Mouse (Mus musculus) kidney, embryonic 15.5 days (tissue): ENCODE measurements around the gene Lonrf2. TPM values are rescaled to one million over a fixed set of nuclear protein-coding genes. Genes with fewer than 3 reads are reported as not detected.

Experiments used
- ATAC-seq: fragments of 200-750 bp; cut with Nextera tagmentation; replicated peaks from 2 replicates; pipeline ENCODE4 v1.8.0; 2017; ENCODE audit warnings: moderate TSS enrichment; ENCODE audit not compliant: low FRiP score
- H3K27ac ChIP-seq: fragments of 300-500 bp; sonication (generic); 2 replicates; pipeline ENCODE4 v1.5.1; 2015; ENCODE audit warnings: mild to moderate bottlenecking, inconsistent platforms
- H3K27me3 ChIP-seq: fragments of 300-500 bp; sonication (generic); 2 replicates; pipeline ENCODE4 v1.6.1; 2015; ENCODE audit warnings: inconsistent platforms
- H3K36me3 ChIP-seq: fragments of 300-500 bp; sonication (generic); 2 replicates; pipeline ENCODE4 v1.6.1; 2015; ENCODE audit warnings: inconsistent platforms
- H3K4me1 ChIP-seq: fragments of 300-500 bp; sonication (generic); 2 replicates; pipeline ENCODE4 v1.6.1; 2015; ENCODE audit warnings: inconsistent platforms
- H3K4me2 ChIP-seq: fragments of 300-500 bp; sonication (generic); 2 replicates; pipeline ENCODE4 v1.6.1; 2015; ENCODE audit warnings: moderate library complexity, mild to moderate bottlenecking, inconsistent platforms
- H3K4me3 ChIP-seq: fragments of 300-500 bp; sonication (generic); replicated peaks from 2 replicates; pipeline ENCODE4 v1.5.1; 2015; ENCODE audit warnings: mild to moderate bottlenecking, inconsistent platforms
- H3K9ac ChIP-seq: fragments of 300-500 bp; sonication (generic); 2 replicates; pipeline ENCODE4 v1.6.1; 2015; ENCODE audit warnings: mild to moderate bottlenecking, inconsistent platforms
- H3K9me3 ChIP-seq: fragments of 300-500 bp; sonication (generic); replicated peaks from 2 replicates; pipeline ENCODE4 v1.6.1; 2016; ENCODE audit warnings: inconsistent platforms
- WGBS: fragments of 180-500 bp; shearing (Covaris S2); methylation state at CpG from one replicate; pipeline ENCODE4 v1.1.7; 2015; ENCODE audit warnings: mixed read lengths; 5-methylcytosine and 5-hydroxymethylcytosine counted together
- polyA plus RNA-seq: library from polyadenylated mRNA; unstranded; fragments of >200 nt; fragmentation: Nextera tagmentation; extraction: Ambion mirVana; gene quantifications from 2 replicates; pipeline ENCODE4 v1.2.1, GENCODE M21; 2015

Lonrf2 gene
- polyA plus RNA-seq = 1.3 and 1.7 TPM in 2 replicates

- Histone ChIP-seq H3K4me2 (peak within 1 kb of the TSS; percentile 100), H3K36me3 (peaks cover 4% of the 10 kb centered on the region; the same call in 1 of the 2 replicates), H3K9ac (peak within 1 kb of the TSS; percentile 61), H3K27ac (0 out of 2 replicates have a peak within 1 kb of the TSS, but pooled peaks have one; percentile 10), H3K9me3 (no peaks in the 10 kb centered on the region), H3K4me1 (peaks cover 11% of the 10 kb centered on the region), H3K27me3 (peaks cover 41% of the 10 kb centered on the region), H3K4me3 (peak within 1 kb of the TSS; percentile 58)
- peak; percentile 83 for ATAC-seq
- WGBS = under 1% methylated on average over 47 of the region's 47 CpGs
Measured at GRCm38 (mm10) chr1:38836477-38836872, at the start of gene Lonrf2. Lonrf2 (minus strand) TSS chr1:38836711.

- no peak overlapping the region for H3K4me2 ChIP-seq
- H3K27me3 ChIP-seq = no peaks in the 10 kb centered on the region
- H3K4me1 ChIP-seq = 0 out of 2 replicates have a peak, but pooled peaks cover 3% of the 10 kb centered on the region
- no peak for ATAC-seq
- H3K36me3 ChIP-seq = no peaks in the 10 kb centered on the region
- 67% methylated on average over 2 of the region's 2 CpGs for WGBS
- H3K9ac ChIP-seq = no peak overlapping the region
- no peak overlapping the region for H3K27ac ChIP-seq
- no peak overlapping the region for H3K4me3 ChIP-seq
- H3K9me3 ChIP-seq = no peaks in the 10 kb centered on the region
Measured at GRCm38 (mm10) chr1:38885956-38886355, 49.4 kb upstream of the Lonrf2 start.

GRCm38 (mm10) chr1:38883766-38884165 lies 47.3 kb upstream of the Lonrf2 start:
- no peaks in the 10 kb centered on the region for H3K27me3 ChIP-seq
- H3K4me2 ChIP-seq = no peak overlapping the region
- no peak for ATAC-seq

GRCm38 (mm10) chr1:38882746-38883145 lies 46.2 kb upstream of the Lonrf2 start:
- H3K4me2 ChIP-seq = no peak overlapping the region
- H3K36me3 ChIP-seq = no peaks in the 10 kb centered on the region
- H3K27ac ChIP-seq = no peak overlapping the region
- H3K9ac ChIP-seq = no peak overlapping the region
- H3K27me3 ChIP-seq = no peaks in the 10 kb centered on the region
- ATAC-seq = no peak
- 90% methylated on average over 4 of the region's 4 CpGs for WGBS
- no peak overlapping the region for H3K4me3 ChIP-seq
- 0 out of 2 replicates have a peak, but pooled peaks cover 3% of the 10 kb centered on the region for H3K4me1 ChIP-seq
- no peaks in the 10 kb centered on the region for H3K9me3 ChIP-seq

More at GRCm38 (mm10) chr1:38883766-38884165, 47.3 kb upstream of the Lonrf2 start:
- Histone ChIP-seq H3K4me1 (0 out of 2 replicates have a peak, but pooled peaks cover 3% of the 10 kb centered on the region), H3K27ac (no peak overlapping the region), H3K9ac (no peak overlapping the region), H3K36me3 (no peaks in the 10 kb centered on the region), H3K9me3 (no peaks in the 10 kb centered on the region), H3K4me3 (no peak overlapping the region)
- WGBS = 82% methylated on average over 9 of the region's 9 CpGs

- Histone ChIP-seq H3K4me3 (no peak overlapping the region), H3K27ac (no peak overlapping the region), H3K4me1 (0 out of 2 replicates have a peak, but pooled peaks cover 3% of the 10 kb centered on the region), H3K9ac (no peak overlapping the region), H3K4me2 (no peak overlapping the region), H3K27me3 (no peaks in the 10 kb centered on the region), H3K36me3 (no peaks in the 10 kb centered on the region), H3K9me3 (no peaks in the 10 kb centered on the region)
- 34% methylated on average over 4 of the region's 4 CpGs for WGBS
- ATAC-seq = no peak
Measured at GRCm38 (mm10) chr1:38881366-38881765, 44.9 kb upstream of the Lonrf2 start.

GRCm38 (mm10) chr1:38876671-38877382 lies 40.3 kb upstream of the Lonrf2 start:
- no peaks in the 10 kb centered on the region for H3K36me3 ChIP-seq
- H3K4me3 ChIP-seq = no peak overlapping the region
- no peak overlapping the region for H3K9ac ChIP-seq
- no peak overlapping the region for H3K27ac ChIP-seq
- H3K9me3 ChIP-seq = no peaks in the 10 kb centered on the region
- no peaks in the 10 kb centered on the region for H3K4me1 ChIP-seq
- no peak for ATAC-seq
- H3K4me2 ChIP-seq = no peak overlapping the region
- WGBS = 67% methylated on average over 5 of the region's 5 CpGs
- no peaks in the 10 kb centered on the region for H3K27me3 ChIP-seq

GRCm38 (mm10) chr1:38873911-38874310 lies 37.4 kb upstream of the Lonrf2 start:
- H3K27ac ChIP-seq = no peak overlapping the region
- WGBS = 85% methylated on average over 5 of the region's 5 CpGs

GRCm38 (mm10) chr1:38871834-38872233 lies 35.3 kb upstream of the Lonrf2 start:
- Histone ChIP-seq H3K4me3 (no peak overlapping the region), H3K27ac (no peak overlapping the region), H3K4me1 (no peaks in the 10 kb centered on the region), H3K9ac (no peak overlapping the region), H3K27me3 (no peaks in the 10 kb centered on the region), H3K9me3 (no peaks in the 10 kb centered on the region), H3K36me3 (no peaks in the 10 kb centered on the region), H3K4me2 (no peak overlapping the region)
- no peak for ATAC-seq
- WGBS = 90% methylated on average over 6 of the region's 6 CpGs

More at GRCm38 (mm10) chr1:38873911-38874310, 37.4 kb upstream of the Lonrf2 start:
- Histone ChIP-seq H3K4me2 (no peak overlapping the region), H3K4me1 (no peaks in the 10 kb centered on the region), H3K9ac (no peak overlapping the region), H3K9me3 (no peaks in the 10 kb centered on the region), H3K4me3 (no peak overlapping the region), H3K36me3 (no peaks in the 10 kb centered on the region), H3K27me3 (no peaks in the 10 kb centered on the region)
- no peak for ATAC-seq

GRCm38 (mm10) chr1:38869398-38870195 lies 33.1 kb upstream of the Lonrf2 start:
- Histone ChIP-seq H3K36me3 (no peaks in the 10 kb centered on the region), H3K4me3 (no peak overlapping the region), H3K27me3 (no peaks in the 10 kb centered on the region), H3K4me2 (no peak overlapping the region), H3K9me3 (no peaks in the 10 kb centered on the region), H3K27ac (no peak overlapping the region), H3K4me1 (no peaks in the 10 kb centered on the region), H3K9ac (no peak overlapping the region)
- no peak for ATAC-seq
- 55% methylated on average over 13 of the region's 13 CpGs for WGBS

- no peak for ATAC-seq
- Histone ChIP-seq H3K27ac (no peak overlapping the region), H3K9me3 (no peaks in the 10 kb centered on the region), H3K27me3 (no peaks in the 10 kb centered on the region), H3K4me2 (no peak overlapping the region), H3K9ac (no peak overlapping the region), H3K36me3 (no peaks in the 10 kb centered on the region), H3K4me3 (no peak overlapping the region), H3K4me1 (no peaks in the 10 kb centered on the region)
- 65% methylated on average over 5 of the region's 5 CpGs for WGBS
Measured at GRCm38 (mm10) chr1:38866242-38866641, 29.7 kb upstream of the Lonrf2 start.

- 77% methylated on average over 9 of the region's 9 CpGs for WGBS
- Histone ChIP-seq H3K4me3 (no peak overlapping the region), H3K4me2 (no peak overlapping the region), H3K9ac (no peak overlapping the region), H3K36me3 (no peaks in the 10 kb centered on the region), H3K9me3 (no peaks in the 10 kb centered on the region), H3K27ac (no peak overlapping the region), H3K27me3 (no peaks in the 10 kb centered on the region), H3K4me1 (no peaks in the 10 kb centered on the region)
- ATAC-seq = no peak
Measured at GRCm38 (mm10) chr1:38864341-38864740, 27.8 kb upstream of the Lonrf2 start.

GRCm38 (mm10) chr1:38862213-38862612 lies 25.7 kb upstream of the Lonrf2 start:
- 16% methylated on average over 4 of the region's 4 CpGs for WGBS
- Histone ChIP-seq H3K27ac (no peak overlapping the region), H3K9ac (no peak overlapping the region), H3K4me2 (no peak overlapping the region), H3K4me1 (no peaks in the 10 kb centered on the region), H3K27me3 (no peaks in the 10 kb centered on the region), H3K9me3 (no peaks in the 10 kb centered on the region), H3K4me3 (no peak overlapping the region), H3K36me3 (no peaks in the 10 kb centered on the region)
- no peak for ATAC-seq
